Mouse (Mus musculus) hindbrain, postnatal 0 days (tissue): ENCODE results near the gene Mvb12b. TPM values are rescaled to one million over a fixed set of nuclear protein-coding genes. Genes with fewer than 3 reads are reported as not detected.

Experiments
- ATAC-seq: fragments of 200-750 bp; cut with Nextera tagmentation; 2 replicates; pipeline ENCODE4 v1.8.0; 2017; ENCODE audit warnings: mild to moderate bottlenecking, moderate TSS enrichment, moderate library complexity
- DNase-seq: peaks from one replicate; pipeline ENCODE4 v3.0.0-alpha.2; 2015; ENCODE audit warnings: low spot score
- H3K27ac ChIP-seq: fragments of 300-500 bp; sonication (generic); 2 replicates; pipeline ENCODE4 v1.5.1; 2014; ENCODE audit warnings: mild to moderate bottlenecking
- H3K27me3 ChIP-seq: fragments of 300-500 bp; sonication (generic); 2 replicates; pipeline ENCODE4 v1.6.1; 2014; ENCODE audit warnings: low read length, mixed read lengths; ENCODE audit not compliant: insufficient read depth
- H3K36me3 ChIP-seq: fragments of 300-500 bp; sonication (generic); 2 replicates; pipeline ENCODE4 v1.6.1; 2014; ENCODE audit warnings: low read length, mixed read lengths; ENCODE audit not compliant: insufficient read depth
- H3K4me1 ChIP-seq: fragments of 300-500 bp; sonication (generic); 2 replicates; pipeline ENCODE4 v1.6.1; 2014; ENCODE audit warnings: antibody characterized with exemption, low read length, mixed read lengths; ENCODE audit not compliant: insufficient read depth
- H3K4me2 ChIP-seq: fragments of 300-500 bp; sonication (generic); 2 replicates; pipeline ENCODE4 v1.6.1; 2014; ENCODE audit warnings: low read depth, mild to moderate bottlenecking, low read length, moderate library complexity, mixed read lengths
- H3K4me3 ChIP-seq: fragments of 300-500 bp; sonication (generic); 2 replicates; pipeline ENCODE4 v1.5.1; 2014; ENCODE audit warnings: low read length
- H3K9ac ChIP-seq: fragments of 300-500 bp; sonication (generic); replicated peaks from 2 replicates; pipeline ENCODE4 v1.6.1; 2014; ENCODE audit warnings: mild to moderate bottlenecking, low read length, moderate library complexity, mixed read lengths
- H3K9me3 ChIP-seq: fragments of 300-500 bp; sonication (generic); 2 replicates; pipeline ENCODE4 v1.6.1; 2016; ENCODE audit warnings: low read length, mixed read lengths
- CTCF ChIP-seq: IDR thresholded peaks from 2 replicates; pipeline ENCODE4 v1.5.1; 2016; ENCODE audit warnings: antibody characterized with exemption, control low read depth, low read depth
- WGBS: fragments of 180-500 bp; shearing (Covaris S2); extraction: QIAGEN DNeasy Blood & Tissue Kit; methylation state at CpG from one replicate; pipeline ENCODE4 v1.1.7; 2014; 5-methylcytosine and 5-hydroxymethylcytosine counted together
- polyA plus RNA-seq: library from polyadenylated mRNA; unstranded; fragments of >200 nt; fragmentation: Nextera tagmentation; extraction: Ambion mirVana; gene quantifications from 2 replicates; pipeline ENCODE4 v1.2.1, GENCODE M21; 2015
- total RNA-seq: library from RNA; depleted of rRNA; stranded (reverse); fragments of >200 nt; gene quantifications from 2 replicates; pipeline ENCODE4 v1.2.3, GENCODE M21; 2014

The Mvb12b gene
- total and polyA plus RNA-seq, 2 experiments from 2014 or later = 64.1 to 134 TPM

DNA sequence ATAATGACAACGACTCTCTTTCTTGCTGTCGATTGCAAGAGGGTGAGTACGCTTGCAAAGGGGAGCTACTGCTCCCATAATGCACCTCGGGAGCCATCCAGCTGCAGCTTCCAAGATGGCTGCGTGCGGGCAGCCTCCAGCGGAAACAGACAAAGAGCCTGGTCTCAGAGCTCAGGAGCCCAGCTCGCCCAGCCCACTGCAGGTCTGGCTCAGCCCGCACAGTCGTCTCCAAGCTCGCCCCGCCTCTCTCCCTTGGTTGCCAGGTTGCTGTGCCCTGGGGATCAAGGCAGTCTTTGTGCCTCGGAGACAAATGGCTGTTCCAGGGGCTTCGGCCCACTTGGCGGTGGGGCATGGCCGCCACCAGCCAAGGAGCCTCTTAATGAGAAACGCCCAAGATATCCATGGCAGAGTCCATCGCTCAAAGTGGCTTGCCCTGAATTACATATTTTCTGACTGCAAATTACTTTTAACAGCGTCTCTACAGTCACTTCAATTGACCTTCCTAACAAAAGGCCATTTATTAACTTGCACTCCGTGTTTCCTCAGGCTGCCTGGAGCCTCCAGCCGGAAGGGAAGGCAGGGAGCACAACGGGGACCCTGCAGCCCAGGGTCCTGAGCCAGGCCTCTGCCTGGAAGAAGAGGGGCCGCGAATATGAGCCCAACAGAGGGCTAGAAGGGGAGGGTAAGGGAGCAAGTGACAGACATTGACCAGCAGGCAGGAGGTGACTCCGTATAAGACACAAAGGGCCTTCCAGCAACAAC, 11.0 kb downstream of the Mvb12b start:
- WGBS = 6% methylated on average over 25 of the region's 25 CpGs
- peaks cover 49% of the 10 kb centered on the region for H3K4me1 ChIP-seq
- no peak for TF ChIP-seq CTCF

DNA sequence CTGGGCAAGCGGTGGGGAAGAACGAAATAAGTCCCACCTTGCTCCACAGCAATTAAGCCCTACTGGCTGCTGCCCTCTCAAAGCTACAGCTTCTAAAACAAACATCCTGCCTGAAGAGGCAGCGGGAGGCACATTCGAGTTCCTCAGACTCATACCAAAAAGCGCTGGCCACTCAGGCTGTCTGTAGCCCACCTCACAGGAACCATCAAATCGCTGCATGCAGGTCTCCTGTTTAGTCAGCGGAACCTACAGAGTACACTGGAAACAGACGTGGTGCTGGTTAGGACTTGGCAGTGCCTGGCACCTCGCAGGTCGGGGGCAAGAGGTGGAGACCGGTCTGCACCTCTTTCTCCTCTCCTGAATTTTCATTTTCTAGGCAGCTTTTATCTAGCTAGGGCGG, 12.2 kb downstream of the Mvb12b start:
- 68% methylated on average over 12 of the region's 12 CpGs for WGBS
- DNase-seq = no peak

More for the DNA sequence above, 11.0 kb downstream of the Mvb12b start:
- Histone ChIP-seq H3K27ac (peak overlapping the region; percentile 95), H3K9ac (peak overlapping the region; percentile 42), H3K9me3 (no peaks in the 10 kb centered on the region), H3K4me3 (no peak overlapping the region), H3K4me2 (peak overlapping the region; percentile 35), H3K36me3 (peaks cover 18% of the 10 kb centered on the region), H3K27me3 (no peaks in the 10 kb centered on the region)
- ATAC-seq = peak; percentile 94
- peak; percentile 91 for DNase-seq

DNA sequence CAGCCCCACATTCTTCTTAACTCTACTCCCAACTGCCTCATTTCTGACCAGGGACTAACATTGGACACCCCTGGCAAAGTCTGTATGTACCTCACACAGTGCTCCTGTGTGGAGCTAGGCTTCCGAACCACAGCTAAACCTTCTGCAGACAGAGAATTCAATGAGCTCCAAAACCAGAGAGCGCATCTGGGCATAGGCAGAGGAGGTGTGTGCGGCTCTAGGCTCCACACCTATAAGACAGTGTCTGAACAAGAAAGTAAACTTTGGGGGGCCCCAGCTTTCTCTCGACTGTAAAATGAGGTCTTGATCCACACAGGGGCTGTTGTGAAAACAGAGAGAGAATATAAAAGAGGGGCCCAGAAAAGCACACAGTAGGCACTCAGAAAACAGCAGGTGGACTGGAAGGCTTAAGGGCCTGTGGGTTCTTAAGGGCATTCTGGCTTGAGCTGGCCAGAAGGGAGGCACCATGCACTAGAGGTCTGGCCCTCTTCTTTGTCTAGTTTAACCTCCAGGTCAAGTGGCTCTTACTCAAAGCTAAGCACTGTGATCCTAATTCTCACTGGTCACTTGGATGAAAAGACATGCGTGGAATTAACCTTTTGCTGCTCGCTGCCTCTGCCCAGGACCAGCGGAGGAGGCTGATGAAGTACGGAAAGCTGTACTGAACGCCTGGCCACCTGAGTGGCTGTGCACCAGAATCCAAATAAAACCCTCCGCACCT, 12.7 kb downstream of the Mvb12b start:
- no peaks in the 10 kb centered on the region for H3K9me3 ChIP-seq
- 62% methylated on average over 10 of the region's 10 CpGs for WGBS
- TF ChIP-seq CTCF = no peak
- H3K4me2 ChIP-seq = no peak overlapping the region
- no peaks in the 10 kb centered on the region for H3K27me3 ChIP-seq
- no peak overlapping the region for H3K9ac ChIP-seq
- peak overlapping the region; percentile 95 for H3K27ac ChIP-seq
- H3K36me3 ChIP-seq = peaks cover 18% of the 10 kb centered on the region
- ATAC-seq (no peak), DNase-seq (no peak)
- peaks cover 49% of the 10 kb centered on the region for H3K4me1 ChIP-seq
- H3K4me3 ChIP-seq = no peak overlapping the region

More for the DNA sequence above, 12.2 kb downstream of the Mvb12b start:
- Histone ChIP-seq H3K9ac (no peak overlapping the region), H3K27ac (peak overlapping the region; percentile 95), H3K9me3 (no peaks in the 10 kb centered on the region), H3K4me3 (no peak overlapping the region), H3K27me3 (no peaks in the 10 kb centered on the region), H3K4me2 (no peak overlapping the region), H3K4me1 (peaks cover 49% of the 10 kb centered on the region), H3K36me3 (peaks cover 18% of the 10 kb centered on the region)
- no peak for TF ChIP-seq CTCF
- no peak for ATAC-seq

DNA sequence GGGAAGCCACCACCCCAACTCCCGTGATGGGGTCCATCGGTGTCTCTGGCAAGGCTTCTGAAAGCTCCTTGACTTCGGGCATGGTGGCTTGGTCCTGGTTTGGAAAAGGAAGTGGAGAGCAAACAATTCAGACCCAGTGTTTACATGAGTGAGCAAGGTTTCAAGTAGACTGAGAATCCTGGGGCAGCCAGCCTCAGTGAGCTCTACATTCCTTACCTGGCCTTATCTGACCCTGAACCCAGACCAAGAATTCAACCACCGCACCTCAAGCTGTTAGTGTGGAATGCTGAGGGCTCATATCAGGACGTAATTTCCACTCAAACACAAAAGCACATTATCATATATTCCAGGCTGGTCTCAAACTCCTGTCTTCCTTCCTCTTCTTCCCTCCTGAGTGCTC, 13.4 kb downstream of the Mvb12b start:
- peaks cover 43% of the 10 kb centered on the region for H3K4me1 ChIP-seq
- TF ChIP-seq CTCF = no peak
- H3K4me2 ChIP-seq = no peak overlapping the region
- WGBS = 90% methylated on average over 5 of the region's 5 CpGs
- ATAC-seq (no peak), DNase-seq (no peak)
- H3K27ac ChIP-seq = no peak overlapping the region
- H3K36me3 ChIP-seq = peaks cover 18% of the 10 kb centered on the region
- H3K9ac ChIP-seq = no peak overlapping the region
- H3K9me3 ChIP-seq = no peaks in the 10 kb centered on the region
- no peak overlapping the region for H3K4me3 ChIP-seq
- H3K27me3 ChIP-seq = no peaks in the 10 kb centered on the region

DNA sequence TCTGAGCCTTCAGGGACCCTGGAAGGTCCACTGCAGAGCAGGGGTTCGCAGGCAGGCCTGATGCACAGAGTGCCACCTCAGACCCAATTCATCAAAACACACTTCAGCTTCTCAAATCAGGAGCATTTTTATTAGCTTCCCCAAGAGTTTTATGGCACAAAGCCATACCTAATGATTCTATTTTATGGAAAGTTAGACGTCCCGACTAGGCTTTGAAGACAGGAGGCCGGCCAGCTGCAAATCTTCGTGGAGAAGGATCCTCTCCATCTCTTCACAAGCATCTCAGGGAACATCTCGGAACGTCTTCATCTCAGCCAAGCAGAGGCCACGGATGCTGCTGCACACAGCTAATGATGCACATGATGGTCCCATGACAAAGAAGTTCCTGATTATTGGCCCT, 14.2 kb downstream of the Mvb12b start:
- TF ChIP-seq CTCF = no peak
- no peaks in the 10 kb centered on the region for H3K9me3 ChIP-seq
- peaks cover 35% of the 10 kb centered on the region for H3K4me1 ChIP-seq
- H3K27me3 ChIP-seq = no peaks in the 10 kb centered on the region
- H3K4me3 ChIP-seq = no peak overlapping the region
- H3K9ac ChIP-seq = no peak overlapping the region
- H3K27ac ChIP-seq = no peak overlapping the region
- H3K36me3 ChIP-seq = peaks cover 18% of the 10 kb centered on the region
- H3K4me2 ChIP-seq = no peak overlapping the region
- WGBS = 85% methylated on average over 8 of the region's 8 CpGs
- DNase-seq = no peak
- no peak for ATAC-seq

DNA sequence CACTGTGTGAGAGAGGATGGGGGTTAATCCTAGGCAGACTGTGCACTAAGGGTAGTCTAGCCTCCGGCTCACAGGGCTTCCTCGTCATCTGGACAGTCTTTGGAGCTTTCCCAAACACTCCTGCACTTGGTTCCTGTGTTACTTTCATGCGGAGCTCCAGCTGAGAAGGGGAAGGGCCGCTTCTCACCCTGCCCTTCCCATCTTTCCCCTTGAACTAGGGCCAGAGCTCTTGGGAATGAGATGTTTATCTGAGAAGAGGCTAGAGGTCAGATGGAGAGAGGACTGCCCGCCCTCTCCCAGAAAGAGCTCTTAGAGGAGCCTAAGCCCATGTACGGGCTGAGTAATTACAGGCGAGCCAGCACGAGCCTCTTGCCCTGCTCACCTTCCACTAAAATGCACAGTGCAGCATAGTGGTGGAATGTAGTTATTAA, 14.9 kb downstream of the Mvb12b start:
- DNase-seq = no peak
- Histone ChIP-seq H3K27me3 (no peaks in the 10 kb centered on the region), H3K9me3 (no peaks in the 10 kb centered on the region), H3K4me3 (no peak overlapping the region), H3K36me3 (peaks cover 18% of the 10 kb centered on the region), H3K27ac (no peak overlapping the region), H3K4me1 (peaks cover 29% of the 10 kb centered on the region), H3K9ac (no peak overlapping the region), H3K4me2 (no peak overlapping the region)
- 79% methylated on average over 8 of the region's 8 CpGs for WGBS
- no peak for ATAC-seq
- TF ChIP-seq CTCF = no peak

DNA sequence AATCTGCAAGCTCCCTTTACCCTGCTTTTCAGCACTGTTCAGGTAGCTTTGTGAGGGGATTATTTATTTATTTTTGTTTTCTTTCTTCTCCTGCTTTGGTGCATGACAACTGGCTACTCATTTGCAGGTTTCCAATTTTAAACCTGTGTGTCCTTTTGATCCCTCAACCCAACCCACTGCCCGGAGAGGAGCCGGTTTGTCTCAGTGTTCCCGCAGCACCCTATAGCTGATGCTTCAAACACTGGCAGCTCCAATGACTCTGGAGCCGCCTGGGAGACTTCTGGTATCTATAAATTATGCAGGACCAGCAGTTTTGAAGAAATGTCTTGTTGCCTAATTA, 16.6 kb downstream of the Mvb12b start:
- Histone ChIP-seq H3K4me1 (peaks cover 13% of the 10 kb centered on the region; the same call in 1 of the 2 replicates), H3K4me2 (no peak overlapping the region), H3K9ac (no peak overlapping the region), H3K9me3 (no peaks in the 10 kb centered on the region), H3K4me3 (no peak overlapping the region), H3K36me3 (peaks cover 18% of the 10 kb centered on the region), H3K27me3 (no peaks in the 10 kb centered on the region), H3K27ac (no peak overlapping the region)
- WGBS = 84% methylated on average over 4 of the region's 4 CpGs
- no peak for DNase-seq
- ATAC-seq = no peak
- TF ChIP-seq CTCF = no peak
